Mouse (Mus musculus) lung, postnatal 0 days (tissue): ENCODE data around the gene Fcrl1. TPM values are rescaled to one million over a fixed set of nuclear protein-coding genes. Genes with fewer than 3 reads are reported as not detected.
"Not testable (repeated sequence)": the region's sequence is repeated elsewhere in the genome, so short reads cannot be mapped to it uniquely, and the experiment has no call there.

Experiments used
- ATAC-seq: fragments of 200-750 bp; cut with Nextera tagmentation; 2 replicates; pipeline ENCODE4 v1.8.0; 2017; ENCODE audit warnings: moderate library complexity
- DNase-seq: peaks from one replicate; pipeline ENCODE4 v3.0.0-alpha.2; 2016; ENCODE audit warnings: low spot score
- H3K27ac ChIP-seq: fragments of 300-500 bp; sonication (generic); 2 replicates; pipeline ENCODE4 v1.5.1; 2014; ENCODE audit warnings: antibody characterized with exemption, mild to moderate bottlenecking, low read length, mixed read lengths
- H3K27me3 ChIP-seq: fragments of 300-500 bp; sonication (generic); replicated peaks from 2 replicates; pipeline ENCODE4 v1.6.1; 2014; ENCODE audit warnings: low read length, mixed read lengths; ENCODE audit not compliant: insufficient read depth
- H3K36me3 ChIP-seq: fragments of 300-500 bp; sonication (generic); 2 replicates; pipeline ENCODE4 v1.6.1; 2014; ENCODE audit warnings: low read length, mixed read lengths; ENCODE audit not compliant: insufficient read depth
- H3K4me1 ChIP-seq: fragments of 300-500 bp; sonication (generic); 2 replicates; pipeline ENCODE4 v1.6.1; 2014; ENCODE audit warnings: antibody characterized with exemption, low read depth, low read length, mixed read lengths; ENCODE audit not compliant: insufficient read depth
- H3K4me2 ChIP-seq: fragments of 300-500 bp; sonication (generic); replicated peaks from 2 replicates; pipeline ENCODE4 v1.6.1; 2014; ENCODE audit warnings: low read depth, mild to moderate bottlenecking, low read length, moderate library complexity, mixed read lengths
- H3K4me3 ChIP-seq: fragments of 300-500 bp; sonication (generic); 2 replicates; pipeline ENCODE4 v1.5.1; 2014; ENCODE audit warnings: low read depth, low read length
- H3K9ac ChIP-seq: fragments of 300-500 bp; sonication (generic); replicated peaks from 2 replicates; pipeline ENCODE4 v1.6.1; 2014; ENCODE audit warnings: low read depth, mild to moderate bottlenecking
- H3K9me3 ChIP-seq: fragments of 300-500 bp; sonication (generic); 2 replicates; pipeline ENCODE4 v1.6.1; 2016; ENCODE audit warnings: low read length, mixed read lengths
- CTCF ChIP-seq: IDR thresholded peaks from 2 replicates; pipeline ENCODE4 v1.5.1; 2016; ENCODE audit warnings: antibody characterized with exemption, mild to moderate bottlenecking
- EP300 ChIP-seq: IDR thresholded peaks from 2 replicates; pipeline ENCODE4 v1.6.1; 2016; ENCODE audit warnings: antibody characterized with exemption, mild to moderate bottlenecking, control low read depth
- WGBS: fragments of 180-500 bp; shearing (Covaris S2); extraction: QIAGEN DNeasy Blood & Tissue Kit; methylation state at CpG from one replicate; pipeline ENCODE4 v1.1.7; 2014; 5-methylcytosine and 5-hydroxymethylcytosine counted together
- polyA plus RNA-seq: library from polyadenylated mRNA; unstranded; fragments of >200 nt; fragmentation: Nextera tagmentation; extraction: Ambion mirVana; gene quantifications from 2 replicates; pipeline ENCODE4 v1.2.1, GENCODE M21; 2015

The Fcrl1 gene
- polyA plus RNA-seq = 0.35 and 0.60 TPM in 2 replicates

- ATAC-seq = no peak
- Histone ChIP-seq H3K4me2 (no peak within 1 kb of the TSS), H3K27me3 (no peaks in the 10 kb centered on the region), H3K4me3 (no peak within 1 kb of the TSS; the same call in 1 of the 2 replicates), H3K9me3 (no peaks in the 10 kb centered on the region), H3K4me1 (no peaks in the 10 kb centered on the region), H3K36me3 (no peaks in the 10 kb centered on the region), H3K27ac (no peak within 1 kb of the TSS), H3K9ac (no peak within 1 kb of the TSS)
- DNase-seq = peak; percentile 13
- no peak for TF ChIP-seq EP300
- no peak for TF ChIP-seq CTCF
- 55% methylated on average over 18 of the region's 18 CpGs for WGBS
These were observed at the start of gene Fcrl1 for GRCm38 (mm10) chr3:87376195-87377165. TSS of gene Fcrl1 (plus strand) at chr3:87376387.

GRCm38 (mm10) chr3:87337899-87338298 lies 38.3 kb upstream of the Fcrl1 start:
- Histone ChIP-seq H3K9ac (no peak overlapping the region), H3K4me3 (no peak overlapping the region), H3K4me1 (no peaks in the 10 kb centered on the region), H3K36me3 (no peaks in the 10 kb centered on the region), H3K27me3 (no peaks in the 10 kb centered on the region), H3K9me3 (no peaks in the 10 kb centered on the region), H3K27ac (no peak overlapping the region), H3K4me2 (no peak overlapping the region)
- no peak for ATAC-seq
- 70% methylated on average over 5 of the region's 5 CpGs for WGBS
- DNase-seq = peak; percentile 21
- no peak for TF ChIP-seq EP300
- no peak for TF ChIP-seq CTCF

GRCm38 (mm10) chr3:87350992-87351391 lies 25.2 kb upstream of the Fcrl1 start:
- not testable (repeated sequence) for H3K27me3 ChIP-seq, H3K4me3 ChIP-seq, H3K4me2 ChIP-seq, H3K36me3 ChIP-seq, DNase-seq, H3K9ac ChIP-seq, ATAC-seq, H3K4me1 ChIP-seq, H3K9me3 ChIP-seq, H3K27ac ChIP-seq
- WGBS = 81% methylated on average over 2 of the region's 2 CpGs

GRCm38 (mm10) chr3:87357581-87357980 lies 18.6 kb upstream of the Fcrl1 start, which contains the start of gene Cd5l:
TSS of gene Cd5l (plus strand) at chr3:87357881.
- Histone ChIP-seq H3K36me3 (no peaks in the 10 kb centered on the region), H3K27ac (no peak within 1 kb of the TSS), H3K9me3 (no peaks in the 10 kb centered on the region), H3K9ac (no peak within 1 kb of the TSS), H3K4me1 (no peaks in the 10 kb centered on the region), H3K27me3 (no peaks in the 10 kb centered on the region), H3K4me2 (no peak within 1 kb of the TSS), H3K4me3 (no peak within 1 kb of the TSS)
- TF ChIP-seq CTCF = no peak
- TF ChIP-seq EP300 = no peak
- ATAC-seq (no peak), DNase-seq (no peak)

GRCm38 (mm10) chr3:87359215-87359614 lies 17.0 kb upstream of the Fcrl1 start:
- Histone ChIP-seq H3K36me3 (no peaks in the 10 kb centered on the region), H3K27me3 (no peaks in the 10 kb centered on the region), H3K9me3 (no peaks in the 10 kb centered on the region), H3K4me2 (no peak overlapping the region), H3K4me1 (no peaks in the 10 kb centered on the region), H3K27ac (no peak overlapping the region), H3K9ac (no peak overlapping the region), H3K4me3 (no peak overlapping the region)
- no peak for DNase-seq
- TF ChIP-seq CTCF (no peak), EP300 (no peak)
- no peak for ATAC-seq

- H3K9me3 ChIP-seq = no peaks in the 10 kb centered on the region
- no peaks in the 10 kb centered on the region for H3K4me1 ChIP-seq
- H3K27me3 ChIP-seq = no peaks in the 10 kb centered on the region
- no peak overlapping the region for H3K4me3 ChIP-seq
- no peaks in the 10 kb centered on the region for H3K36me3 ChIP-seq
- H3K4me2 ChIP-seq = no peak overlapping the region
- ATAC-seq (no peak), DNase-seq (no peak)
- no peak overlapping the region for H3K27ac ChIP-seq
- TF ChIP-seq CTCF (no peak), EP300 (no peak)
- no peak overlapping the region for H3K9ac ChIP-seq
- 78% methylated on average over 6 of the region's 6 CpGs for WGBS
These were observed 15.7 kb upstream of the Fcrl1 start for GRCm38 (mm10) chr3:87360466-87360865.
